Mouse (Mus musculus) heart, embryonic 15.5 days (tissue): ENCODE data around the gene Meis2. TPM values are rescaled to one million over a fixed set of nuclear protein-coding genes. Genes with fewer than 3 reads are reported as not detected.

Source experiments
- ATAC-seq: fragments of 200-750 bp; cut with Nextera tagmentation; replicated peaks from 2 replicates; pipeline ENCODE4 v1.8.0; 2017; ENCODE audit warnings: low read depth, moderate TSS enrichment; ENCODE audit not compliant: insufficient number of reproducible peaks, insufficient read depth, low FRiP score
- H3K27ac ChIP-seq: fragments of 300-500 bp; sonication (generic); 2 replicates; pipeline ENCODE4 v1.5.1; 2015; ENCODE audit warnings: mild to moderate bottlenecking, inconsistent platforms
- H3K27me3 ChIP-seq: fragments of 300-500 bp; sonication (generic); 2 replicates; pipeline ENCODE4 v1.6.1; 2015; ENCODE audit warnings: inconsistent platforms
- H3K36me3 ChIP-seq: fragments of 300-500 bp; sonication (generic); 2 replicates; pipeline ENCODE4 v1.6.1; 2015; ENCODE audit warnings: mild to moderate bottlenecking, inconsistent platforms
- H3K4me1 ChIP-seq: fragments of 300-500 bp; sonication (generic); replicated peaks from 2 replicates; pipeline ENCODE4 v1.6.1; 2015; ENCODE audit warnings: inconsistent platforms
- H3K4me2 ChIP-seq: fragments of 300-500 bp; sonication (generic); 2 replicates; pipeline ENCODE4 v1.6.1; 2015; ENCODE audit warnings: inconsistent platforms, mild to moderate bottlenecking, moderate library complexity
- H3K4me3 ChIP-seq: fragments of 300-500 bp; sonication (generic); 2 replicates; pipeline ENCODE4 v1.5.1; 2015; ENCODE audit warnings: mild to moderate bottlenecking, inconsistent platforms
- H3K9ac ChIP-seq: fragments of 300-500 bp; sonication (generic); 2 replicates; pipeline ENCODE4 v1.6.1; 2015; ENCODE audit warnings: mild to moderate bottlenecking, inconsistent platforms
- H3K9me3 ChIP-seq: fragments of 300-500 bp; sonication (generic); replicated peaks from 2 replicates; pipeline ENCODE4 v1.6.1; 2016; ENCODE audit warnings: inconsistent platforms
- WGBS: fragments of 180-500 bp; shearing (Covaris S2); methylation state at CpG from one replicate; pipeline ENCODE4 v1.1.7; 2015; ENCODE audit warnings: mixed read lengths; 5-methylcytosine and 5-hydroxymethylcytosine counted together
- polyA plus RNA-seq: library from polyadenylated mRNA; unstranded; fragments of >200 nt; fragmentation: Nextera tagmentation; extraction: Ambion mirVana; gene quantifications from 2 replicates; pipeline ENCODE4 v1.2.1, GENCODE M21; 2015

Meis2 gene
- polyA plus RNA-seq, 1 experiment from 2014 or later, result 25.7 TPM

GRCm38 (mm10) chr2:116074726-116075440, 9.2 kb upstream of the Meis2 start:
- Histone ChIP-seq H3K4me2 (peak overlapping the region; percentile 86), H3K9ac (no peak overlapping the region; the same call in 1 of the 2 replicates), H3K4me3 (peak overlapping the region; percentile 60), H3K27ac (peak overlapping the region; percentile 61; the same call in 1 of the 2 replicates), H3K9me3 (no peaks in the 10 kb centered on the region), H3K36me3 (no peaks in the 10 kb centered on the region), H3K27me3 (peaks cover 15% of the 10 kb centered on the region; the same call in 1 of the 2 replicates), H3K4me1 (peaks cover 15% of the 10 kb centered on the region)
- no peak for ATAC-seq
- 30% methylated on average over 17 of the region's 17 CpGs for WGBS

- Histone ChIP-seq H3K4me1 (peaks cover 20% of the 10 kb centered on the region), H3K27ac (no peak overlapping the region), H3K9me3 (no peaks in the 10 kb centered on the region), H3K4me2 (no peak overlapping the region), H3K4me3 (no peak overlapping the region), H3K27me3 (peaks cover 15% of the 10 kb centered on the region; the same call in 1 of the 2 replicates), H3K9ac (no peak overlapping the region), H3K36me3 (no peaks in the 10 kb centered on the region)
- ATAC-seq, result no peak
- WGBS, result 58% methylated on average over 3 of the region's 3 CpGs
Measured at GRCm38 (mm10) chr2:116074061-116074460, 8.4 kb upstream of the Meis2 start.

GRCm38 (mm10) chr2:116073311-116073904, 7.8 kb upstream of the Meis2 start:
- no peak overlapping the region for H3K27ac ChIP-seq
- H3K36me3 ChIP-seq, result no peaks in the 10 kb centered on the region
- peaks cover 15% of the 10 kb centered on the region; the same call in 1 of the 2 replicates for H3K27me3 ChIP-seq
- no peak overlapping the region for H3K4me3 ChIP-seq
- no peak overlapping the region for H3K9ac ChIP-seq
- WGBS, result 54% methylated on average over 9 of the region's 9 CpGs
- ATAC-seq, result no peak
- no peaks in the 10 kb centered on the region for H3K9me3 ChIP-seq
- H3K4me1 ChIP-seq, result peaks cover 20% of the 10 kb centered on the region
- 0 out of 2 replicates have a peak overlapping the region, but pooled peaks have one; percentile 7 for H3K4me2 ChIP-seq

GRCm38 (mm10) chr2:116072706-116073105, 7.1 kb upstream of the Meis2 start:
- Histone ChIP-seq H3K9me3 (no peaks in the 10 kb centered on the region), H3K4me2 (peak overlapping the region; percentile 81), H3K4me1 (peaks cover 24% of the 10 kb centered on the region), H3K9ac (no peak overlapping the region), H3K36me3 (no peaks in the 10 kb centered on the region), H3K27me3 (peaks cover 15% of the 10 kb centered on the region; the same call in 1 of the 2 replicates), H3K27ac (no peak overlapping the region), H3K4me3 (peak overlapping the region; percentile 56)
- WGBS, result 34% methylated on average over 5 of the region's 5 CpGs
- ATAC-seq, result no peak

GRCm38 (mm10) chr2:116072321-116072640, 6.6 kb upstream of the Meis2 start:
- peak overlapping the region; percentile 56 for H3K4me3 ChIP-seq
- H3K4me1 ChIP-seq, result peaks cover 26% of the 10 kb centered on the region
- H3K4me2 ChIP-seq, result peak overlapping the region; percentile 81
- H3K36me3 ChIP-seq, result no peaks in the 10 kb centered on the region
- H3K9ac ChIP-seq, result peak overlapping the region; percentile 50; the same call in 1 of the 2 replicates
- no peak overlapping the region for H3K27ac ChIP-seq
- H3K9me3 ChIP-seq, result no peaks in the 10 kb centered on the region
- peaks cover 15% of the 10 kb centered on the region; the same call in 1 of the 2 replicates for H3K27me3 ChIP-seq
- WGBS, result 15% methylated on average over 13 of the region's 13 CpGs
- ATAC-seq, result no peak

- Histone ChIP-seq H3K9me3 (no peaks in the 10 kb centered on the region), H3K27ac (peak overlapping the region; percentile 67), H3K9ac (peak overlapping the region; percentile 50), H3K36me3 (no peaks in the 10 kb centered on the region), H3K4me3 (peak overlapping the region; percentile 56), H3K4me2 (peak overlapping the region; percentile 81), H3K27me3 (peaks cover 15% of the 10 kb centered on the region; the same call in 1 of the 2 replicates), H3K4me1 (peaks cover 26% of the 10 kb centered on the region)
- 2% methylated on average over 25 of the region's 25 CpGs for WGBS
- no peak for ATAC-seq
Measured at GRCm38 (mm10) chr2:116071571-116072320, 6.1 kb upstream of the Meis2 start.

GRCm38 (mm10) chr2:116070614-116071425, 5.2 kb upstream of the Meis2 start:
- H3K27ac ChIP-seq, result peak overlapping the region; percentile 67
- no peak for ATAC-seq
- 34% methylated on average over 10 of the region's 10 CpGs for WGBS
- peak overlapping the region; percentile 56 for H3K4me3 ChIP-seq
- H3K36me3 ChIP-seq, result no peaks in the 10 kb centered on the region
- H3K27me3 ChIP-seq, result peaks cover 15% of the 10 kb centered on the region; the same call in 1 of the 2 replicates
- peak overlapping the region; percentile 81 for H3K4me2 ChIP-seq
- peaks cover 26% of the 10 kb centered on the region for H3K4me1 ChIP-seq
- no peaks in the 10 kb centered on the region for H3K9me3 ChIP-seq
- peak overlapping the region; percentile 20; the same call in 1 of the 2 replicates for H3K9ac ChIP-seq

- peak overlapping the region; percentile 31; the same call in 1 of the 2 replicates for H3K9ac ChIP-seq
- 32% methylated on average over 8 of the region's 8 CpGs for WGBS
- H3K4me2 ChIP-seq, result peak overlapping the region; percentile 81
- H3K27ac ChIP-seq, result peak overlapping the region; percentile 54
- no peaks in the 10 kb centered on the region for H3K36me3 ChIP-seq
- H3K4me1 ChIP-seq, result peaks cover 23% of the 10 kb centered on the region
- H3K4me3 ChIP-seq, result peak overlapping the region; percentile 89
- peaks cover 9% of the 10 kb centered on the region; the same call in 1 of the 2 replicates for H3K27me3 ChIP-seq
- no peaks in the 10 kb centered on the region for H3K9me3 ChIP-seq
- ATAC-seq, result no peak
Measured at GRCm38 (mm10) chr2:116069451-116070225, 4.0 kb upstream of the Meis2 start.

- WGBS, result 35% methylated on average over 7 of the region's 7 CpGs
Measured at GRCm38 (mm10) chr2:116068901-116069300, 3.3 kb upstream of the Meis2 start.

GRCm38 (mm10) chr2:116068461-116068860, 2.8 kb upstream of the Meis2 start:
- H3K4me1 ChIP-seq, result peaks cover 23% of the 10 kb centered on the region
- H3K27me3 ChIP-seq, result peaks cover 6% of the 10 kb centered on the region; the same call in 1 of the 2 replicates
- H3K36me3 ChIP-seq, result no peaks in the 10 kb centered on the region
- peak overlapping the region; percentile 57 for H3K9ac ChIP-seq
- ATAC-seq, result no peak
- peak overlapping the region; percentile 89 for H3K4me3 ChIP-seq
- H3K27ac ChIP-seq, result peak overlapping the region; percentile 99
- H3K9me3 ChIP-seq, result no peaks in the 10 kb centered on the region
- peak overlapping the region; percentile 81 for H3K4me2 ChIP-seq
- WGBS, result 15% methylated on average over 11 of the region's 11 CpGs

More at GRCm38 (mm10) chr2:116068901-116069300, 3.3 kb upstream of the Meis2 start:
- peak overlapping the region; percentile 81 for H3K4me2 ChIP-seq
- H3K4me1 ChIP-seq, result peaks cover 23% of the 10 kb centered on the region
- H3K9ac ChIP-seq, result peak overlapping the region; percentile 31; the same call in 1 of the 2 replicates
- peak overlapping the region; percentile 89 for H3K4me3 ChIP-seq
- H3K9me3 ChIP-seq, result no peaks in the 10 kb centered on the region
- H3K27ac ChIP-seq, result peak overlapping the region; percentile 54
- peaks cover 8% of the 10 kb centered on the region; the same call in 1 of the 2 replicates for H3K27me3 ChIP-seq
- no peaks in the 10 kb centered on the region for H3K36me3 ChIP-seq
- no peak for ATAC-seq
